Mouse (Mus musculus) left cerebral cortex, postnatal 4 days (tissue): Measurements from ENCODE around the gene H2al2a. TPM values are rescaled to one million over a fixed set of nuclear protein-coding genes. Genes with fewer than 3 reads are reported as not detected.

Experiments
- DNase-seq: peaks from one replicate; pipeline ENCODE4 v3.0.0-alpha.2; 2022
- intact Hi-C: fragments of 180-260 bp; cut with DNase I; formaldehyde crosslinking; loops from one replicate; pipeline ENCODE4 v1.15.1; 2025
- total RNA-seq, 2 experiments: library from RNA; stranded (reverse); gene quantifications; 2 replicates each; pipeline ENCODE4 v1.2.3; 2021

Gene H2al2a
- not detected for total RNA-seq

DNA sequence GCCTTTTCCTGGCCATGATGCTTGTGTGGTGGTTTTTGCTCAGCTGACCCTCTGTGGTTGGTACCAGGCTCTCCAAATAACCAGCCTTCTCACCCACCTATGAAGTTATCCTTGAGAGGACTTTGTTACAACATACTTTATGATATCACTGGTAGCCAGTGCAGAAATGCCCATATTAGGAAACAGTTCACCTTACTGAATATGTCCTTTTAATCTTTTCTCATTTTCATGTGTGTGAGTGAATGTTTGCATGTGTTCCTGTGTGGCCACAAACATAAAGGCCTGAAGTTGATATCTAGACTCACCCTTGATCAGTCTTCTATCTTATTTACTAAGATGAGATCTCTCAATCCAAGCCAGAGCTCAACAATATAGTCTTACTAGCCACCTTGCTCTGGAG lies at the start of gene H2al2a:
Gene H2al2a, minus strand, starts transcription at position 101 of the 400 bp plus-strand sequence.
- no peak for DNase-seq
- intact Hi-C loops, result no loop called here

- intact Hi-C loops, result loop anchor here (10.0 kb wide), 1 partner anchor 1229 kb away; no protein-coding TSS in a partner anchor
- DNase-seq, result no peak
These were observed 49.4 kb upstream of the H2al2a start for GRCm38 (mm10) chr2:18046186-18046585.

DNA sequence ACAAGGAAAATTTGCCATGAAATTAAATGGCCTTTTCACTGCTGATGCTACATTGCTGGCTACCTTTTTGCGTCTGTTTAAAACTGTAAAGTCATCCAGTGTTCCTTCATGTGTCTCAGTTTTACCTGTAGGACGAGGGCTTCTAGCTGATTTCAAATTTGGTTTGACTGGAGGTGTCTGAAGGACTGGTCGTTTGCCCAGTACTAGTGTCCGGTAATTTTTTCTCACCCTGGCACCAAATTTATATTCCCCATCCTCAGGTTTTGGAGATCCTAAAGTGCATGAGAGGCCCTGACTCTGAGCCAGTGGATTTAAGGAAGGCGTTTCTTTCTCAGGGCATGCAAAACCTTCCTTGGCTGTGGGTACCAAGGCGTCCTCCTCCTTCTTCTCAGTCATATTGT lies 49.0 kb upstream of the H2al2a start:
- intact Hi-C loops, result loop anchor here (10.0 kb wide), 1 partner anchor 1229 kb away; no protein-coding TSS in a partner anchor
- no peak for DNase-seq

DNA sequence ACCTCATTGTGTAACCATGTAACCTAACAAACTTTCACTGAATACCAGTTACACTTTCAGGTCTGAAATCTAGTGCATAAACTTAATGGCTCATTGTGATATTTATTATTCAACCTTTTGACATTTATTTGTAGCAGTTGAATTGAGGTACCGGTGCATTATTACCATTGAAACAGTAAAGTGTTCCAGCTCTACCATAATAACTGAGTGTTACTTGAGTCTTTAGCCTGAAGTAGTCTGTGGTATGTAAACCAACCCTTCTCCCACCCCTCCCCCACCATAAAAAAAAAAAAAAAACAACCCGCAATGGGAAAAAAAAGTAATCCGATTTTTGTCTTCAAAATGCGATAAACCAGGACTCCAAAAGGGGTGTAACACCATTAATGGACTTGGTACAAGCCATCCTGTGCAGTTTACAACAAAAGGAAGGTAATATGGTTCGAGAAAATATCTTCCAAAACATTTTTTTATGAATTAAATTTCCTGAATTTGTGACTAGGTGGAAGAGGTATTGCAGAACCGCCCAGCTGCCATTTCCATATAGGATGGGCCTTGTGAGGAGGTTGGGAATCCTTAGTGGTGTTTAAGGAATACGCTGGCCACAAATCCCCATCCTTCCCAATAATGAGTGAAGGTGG lies 48.5 kb upstream of the H2al2a start:
- intact Hi-C loops, result loop anchor here (10.0 kb wide), 1 partner anchor 1230 kb away; no protein-coding TSS in a partner anchor
- DNase-seq, result no peak

- DNase-seq, result peak; percentile 79
These were observed 44.6 kb upstream of the H2al2a start for GRCm38 (mm10) chr2:18041199-18041885.

GRCm38 (mm10) chr2:18040347-18041160 lies 43.8 kb upstream of the H2al2a start:
- intact Hi-C loops, result loop anchor here (10.0 kb wide), 1 partner anchor 1234 kb away; no protein-coding TSS in a partner anchor

More at GRCm38 (mm10) chr2:18041199-18041885, 44.6 kb upstream of the H2al2a start:
- intact Hi-C loops, result loop anchor here (10.0 kb wide), 1 partner anchor 1233 kb away; no protein-coding TSS in a partner anchor

DNA sequence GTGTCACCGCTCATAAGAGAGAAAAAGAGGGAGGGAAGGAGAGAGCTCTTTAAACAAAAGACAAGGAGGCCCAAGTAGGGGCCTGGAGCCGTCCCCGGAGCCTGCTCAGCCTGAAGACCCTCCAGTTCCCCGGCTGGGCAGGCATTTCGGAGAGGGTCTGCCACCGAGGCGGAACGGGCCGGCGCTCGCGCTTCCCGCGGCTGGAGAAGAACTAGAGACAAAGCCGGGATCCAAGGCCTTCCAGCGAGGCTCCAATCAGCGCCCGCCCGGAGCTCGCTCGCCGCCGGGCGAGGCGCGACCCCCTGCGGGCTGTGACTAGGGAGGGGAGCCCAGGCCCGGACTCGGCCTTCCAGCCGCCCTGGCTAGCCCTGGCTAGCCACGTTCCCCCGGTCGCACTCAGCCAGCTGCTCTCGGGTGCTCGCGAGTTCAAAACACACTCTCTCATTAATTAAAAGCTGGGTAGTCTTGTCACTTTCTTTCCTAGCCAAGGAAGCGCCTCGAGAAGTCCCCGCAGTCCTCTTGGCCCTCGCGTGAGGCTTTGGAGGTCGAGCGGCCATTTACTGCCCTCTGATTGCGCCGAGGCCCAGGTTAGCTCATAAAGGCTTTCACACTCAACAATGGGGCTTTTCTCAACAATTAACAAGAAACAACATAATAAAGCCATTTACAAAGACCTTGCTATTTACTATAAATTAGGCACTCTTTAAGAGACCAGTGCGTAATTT lies 43.0 kb upstream of the H2al2a start:
- intact Hi-C loops, result loop anchor here (10.0 kb wide), 2 partner anchors 655 to 1235 kb away; partner anchors contain the start of gene Spag6
- DNase-seq, result peak; percentile 79

More at GRCm38 (mm10) chr2:18040347-18041160, 43.8 kb upstream of the H2al2a start:
- DNase-seq, result no peak

DNA sequence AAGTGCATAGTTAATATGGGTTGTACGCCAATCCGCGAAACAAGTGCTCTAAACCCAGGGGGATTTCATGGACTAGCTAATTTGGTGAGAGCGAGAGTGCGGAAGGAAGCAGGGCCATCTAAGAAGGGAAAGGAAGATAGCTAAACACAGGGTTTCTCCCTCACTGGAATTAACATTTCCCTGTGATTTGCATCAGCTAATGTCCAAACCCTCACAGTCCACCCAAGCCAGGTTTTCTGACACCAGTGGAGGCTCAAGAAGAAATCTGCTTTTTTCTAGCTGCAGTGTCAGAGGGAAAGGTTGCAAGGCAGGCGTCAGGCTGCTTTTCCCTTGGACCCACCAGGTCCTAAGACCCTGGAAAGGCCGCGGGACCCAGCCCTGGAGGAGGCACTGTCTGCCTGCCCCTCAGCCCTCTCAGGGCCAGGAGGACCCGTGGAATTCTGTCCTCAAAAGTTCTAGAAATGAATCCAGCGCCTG lies 42.2 kb upstream of the H2al2a start:
- intact Hi-C loops, result loop anchor here (10.0 kb wide), 1 partner anchor 656 kb away; the partner anchor contains the start of gene Spag6

DNA sequence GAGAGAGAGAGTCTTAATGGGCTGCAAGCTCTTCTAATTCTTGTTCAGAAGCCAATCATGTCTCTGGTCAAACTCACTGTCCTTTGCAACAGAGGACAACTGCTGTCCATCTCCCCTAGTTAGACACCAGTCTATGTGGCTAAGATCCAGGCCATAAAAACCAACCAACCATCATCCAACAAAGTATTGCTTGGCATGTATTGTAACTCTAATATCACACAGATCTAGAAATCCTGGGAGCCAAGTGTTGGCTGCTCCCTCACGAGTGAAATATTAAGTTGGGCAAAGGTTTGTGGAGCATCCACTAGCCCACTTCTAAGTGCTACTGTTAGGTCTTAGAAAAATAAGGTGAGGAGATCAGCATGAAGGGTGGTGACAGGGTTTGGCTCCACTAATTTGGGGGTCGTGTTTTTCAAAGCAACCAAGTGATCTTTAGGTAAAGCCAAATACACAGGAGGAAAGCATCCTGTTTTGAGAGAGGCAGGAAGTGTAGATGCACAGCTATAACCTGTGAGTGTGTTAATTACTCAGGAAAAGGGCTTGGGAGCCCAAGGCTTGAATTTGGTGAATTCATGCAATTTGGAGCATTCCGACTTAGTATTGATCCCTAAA lies 41.5 kb upstream of the H2al2a start:
- intact Hi-C loops, result loop anchor here (10.0 kb wide), 1 partner anchor 657 kb away; the partner anchor contains the start of gene Spag6
- no peak for DNase-seq

More for the DNA sequence above, 42.2 kb upstream of the H2al2a start:
- no peak for DNase-seq

- no peak for DNase-seq
- intact Hi-C loops, result loop anchor here (10.0 kb wide), 1 partner anchor 657 kb away; the partner anchor contains the start of gene Spag6
These were observed 40.7 kb upstream of the H2al2a start, which contains the start of gene A930004D18Rik for GRCm38 (mm10) chr2:18037491-18037890. A930004D18Rik (minus strand) TSS chr2:18037737.

DNA sequence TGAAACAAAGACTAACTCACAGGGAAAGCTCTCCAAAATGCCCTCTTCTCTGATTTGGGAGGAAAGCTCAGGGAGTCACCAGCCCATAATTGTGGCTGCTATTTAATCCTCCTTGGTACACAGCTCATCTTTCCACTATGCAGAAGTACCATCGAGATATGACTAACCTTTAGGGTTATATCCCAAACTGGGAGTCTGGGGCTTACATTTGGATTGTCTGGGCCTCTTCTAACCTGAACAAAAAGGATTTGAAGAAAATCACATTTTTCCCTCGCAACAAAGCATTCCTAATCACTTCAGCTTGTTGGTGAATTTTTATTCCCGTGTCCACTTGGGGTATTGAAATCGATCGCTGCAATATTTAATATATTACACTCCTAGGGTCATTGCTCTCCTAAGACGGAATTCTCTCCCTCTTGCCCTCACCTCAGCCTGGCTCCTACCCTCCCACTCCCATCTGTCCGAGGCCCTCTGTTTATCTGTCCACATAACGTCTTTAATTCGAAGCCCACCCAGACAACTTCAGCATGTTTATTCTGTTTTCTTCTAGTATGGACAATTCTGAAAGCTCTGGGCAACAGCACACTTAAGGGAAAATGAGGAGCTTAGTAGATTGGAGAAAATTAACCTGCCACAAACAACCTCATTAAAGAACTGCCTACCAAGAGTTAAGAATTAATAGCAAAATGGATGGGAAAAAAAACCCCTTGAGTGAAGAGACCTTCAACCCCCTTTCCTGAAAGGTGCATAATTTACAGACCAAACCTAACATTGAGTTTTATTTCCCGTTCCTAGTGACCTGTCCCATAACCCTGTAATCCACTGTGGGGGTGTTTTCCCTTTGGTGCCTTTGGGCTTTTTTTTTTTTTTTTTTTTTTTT lies 37.9 kb upstream of the H2al2a start:
- no peak for DNase-seq
- intact Hi-C loops, result loop anchor here (10.0 kb wide), 1 partner anchor 660 kb away; the partner anchor contains the start of gene Spag6

DNA sequence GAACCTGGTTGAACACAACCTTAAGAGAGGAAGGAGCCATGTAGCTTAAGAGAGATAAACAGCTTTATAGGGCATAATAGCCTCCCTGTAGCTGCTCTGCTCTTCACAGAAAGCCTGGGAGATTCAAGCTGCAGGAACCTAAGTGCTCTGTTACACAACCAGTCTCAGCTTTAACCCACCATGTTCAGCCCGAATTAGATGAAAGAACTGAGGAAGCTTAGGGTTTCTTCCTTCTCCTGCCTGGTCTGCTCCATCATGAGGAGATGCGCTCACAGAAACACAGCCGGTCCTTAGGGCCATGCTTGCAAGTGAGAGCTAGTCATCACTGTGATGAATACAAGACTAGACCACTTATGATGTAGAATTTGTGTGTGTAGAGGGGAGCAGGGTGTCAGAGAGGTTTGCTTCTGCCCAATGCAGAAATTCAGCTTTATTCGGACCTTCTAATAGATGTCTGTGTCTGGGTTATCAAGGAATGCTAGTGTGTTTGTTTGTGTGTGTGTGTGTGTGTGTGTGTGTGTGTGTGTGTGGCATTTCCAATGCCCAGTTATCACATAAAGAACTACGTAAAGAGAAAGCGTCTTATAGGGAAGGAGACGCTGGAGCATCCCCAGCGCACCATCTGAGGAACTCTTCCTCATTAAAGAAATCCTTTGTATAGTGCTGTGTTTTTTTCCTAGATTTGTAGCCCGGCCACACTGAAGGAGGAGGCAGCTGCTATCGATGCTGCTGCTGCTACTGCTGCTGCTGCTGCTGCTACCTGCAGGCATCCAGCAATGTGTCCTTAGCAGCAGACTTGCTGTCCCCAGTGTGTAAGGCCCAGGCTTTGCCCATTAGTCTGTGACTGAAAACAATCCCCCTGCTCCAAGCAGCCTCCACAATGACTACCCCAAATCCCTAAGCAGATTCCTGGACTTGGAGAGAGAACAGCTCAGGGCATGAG lies 36.7 kb upstream of the H2al2a start:
- intact Hi-C loops, result loop anchor here (10.0 kb wide), 1 partner anchor 661 kb away; the partner anchor contains the start of gene Spag6
- no peak for DNase-seq

DNA sequence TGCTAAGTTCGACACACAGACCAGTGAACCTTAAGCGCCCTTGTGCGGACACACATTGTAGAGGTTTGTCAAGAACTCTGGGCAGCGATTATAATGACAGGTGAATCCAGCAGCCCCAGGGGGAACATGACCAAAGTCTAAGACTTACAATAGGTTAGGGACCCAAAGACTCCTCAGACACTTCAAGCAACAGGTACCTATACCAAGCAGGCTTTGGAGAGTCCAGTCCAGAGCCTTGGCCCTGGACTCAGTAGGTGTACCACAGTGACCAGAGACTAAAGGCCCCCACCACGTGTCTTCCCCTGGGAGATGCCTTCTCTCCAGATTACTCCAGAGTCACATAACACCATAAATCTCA lies 35.8 kb upstream of the H2al2a start:
- intact Hi-C loops, result loop anchor here (10.0 kb wide), 1 partner anchor 662 kb away; the partner anchor contains the start of gene Spag6
- DNase-seq, result no peak

DNA sequence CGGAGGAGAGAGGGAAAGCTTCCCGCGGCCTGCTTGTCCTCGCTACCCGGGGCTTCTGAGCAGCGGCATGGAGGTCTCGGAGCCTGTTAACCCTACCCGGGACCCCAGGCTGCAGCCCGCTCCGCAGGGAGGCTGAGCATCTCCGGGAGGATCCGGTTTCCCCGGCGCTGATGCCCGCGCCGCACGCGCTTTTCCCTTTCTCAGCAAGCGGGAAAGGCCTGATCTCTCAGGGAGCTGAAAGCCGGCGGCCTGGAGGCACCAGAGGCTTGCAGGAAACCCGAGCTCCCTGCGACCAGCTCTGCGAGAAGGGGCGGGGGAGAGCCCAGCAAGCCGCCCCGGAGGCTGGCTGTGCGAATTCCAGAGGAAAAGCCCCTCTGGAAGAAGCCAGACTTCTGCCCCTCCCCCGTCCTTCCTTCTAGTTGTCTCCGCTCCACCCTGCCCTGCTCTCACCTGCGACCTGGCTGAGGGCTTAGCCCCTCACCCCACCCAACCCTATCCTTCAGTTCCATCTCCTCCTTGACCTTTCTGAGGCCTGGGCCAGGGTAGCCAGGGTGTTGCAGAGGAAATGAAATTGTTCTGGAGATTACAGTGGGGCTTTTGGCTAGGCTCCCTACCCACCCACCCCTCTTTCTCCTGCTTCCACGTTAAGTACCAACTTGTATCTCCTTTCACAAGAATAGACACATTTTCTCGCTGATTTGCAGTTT lies 35.2 kb upstream of the H2al2a start:
- peak; percentile 60 for DNase-seq
- intact Hi-C loops, result loop anchor here (10.0 kb wide), 1 partner anchor 663 kb away; the partner anchor contains the start of gene Spag6

DNA sequence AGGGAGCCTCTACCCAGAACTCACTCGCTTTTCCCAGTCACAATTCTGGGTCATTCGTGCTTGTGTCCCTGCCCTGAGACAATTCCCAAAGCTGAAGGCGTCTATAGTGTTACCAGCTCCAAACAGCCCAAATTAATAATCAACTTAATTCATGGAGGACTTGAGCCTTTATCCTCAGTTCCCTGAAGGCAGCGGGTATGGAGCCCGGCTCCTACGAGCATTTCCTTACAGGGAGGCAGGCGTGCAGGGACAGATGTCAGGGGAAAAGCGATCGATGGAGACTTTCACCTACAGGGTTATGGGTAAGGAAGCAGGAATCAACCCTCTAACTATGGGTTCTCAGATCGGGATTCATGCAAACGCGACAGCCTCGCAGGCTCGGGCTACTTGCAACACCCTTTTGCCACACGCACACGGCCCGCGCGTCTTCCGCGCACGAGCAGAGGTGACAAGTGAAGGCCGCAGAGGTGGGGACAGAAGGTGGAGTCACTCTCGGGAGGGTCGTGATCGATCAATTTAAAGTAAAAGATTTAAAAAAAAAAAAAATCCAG lies 34.6 kb upstream of the H2al2a start:
- no peak for DNase-seq

DNA sequence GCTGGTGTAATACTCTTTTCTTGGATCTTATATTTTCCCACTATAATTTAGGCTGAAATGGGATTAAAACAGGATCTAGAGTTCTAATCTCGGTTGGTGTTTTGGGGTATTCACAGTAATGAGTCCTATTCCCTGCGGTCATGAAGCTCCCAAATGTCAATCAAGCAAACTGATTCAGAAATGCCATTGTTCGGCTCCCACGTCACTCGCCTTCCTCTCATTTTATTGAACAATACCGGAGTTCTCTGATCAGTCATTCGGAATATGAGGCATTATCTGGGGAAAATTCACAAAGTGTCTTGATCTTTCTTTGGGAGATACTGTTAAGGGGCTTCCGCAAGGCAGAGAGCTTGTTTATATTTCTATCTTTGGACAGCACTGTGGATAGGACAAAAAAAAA lies 33.8 kb upstream of the H2al2a start:
- intact Hi-C loops, result loop anchor here (10.0 kb wide), 1 partner anchor 664 kb away; the partner anchor contains the start of gene Spag6
- no peak for DNase-seq

More for the DNA sequence above, 34.6 kb upstream of the H2al2a start:
- intact Hi-C loops, result loop anchor here (10.0 kb wide), 1 partner anchor 663 kb away; the partner anchor contains the start of gene Spag6
